Mouse (Mus musculus) liver, embryonic 12.5 days (tissue): Measurements from ENCODE around the gene Afp. TPM values are rescaled to one million over a fixed set of nuclear protein-coding genes. Genes with fewer than 3 reads are reported as not detected.

Source experiments
- ATAC-seq: fragments of 200-750 bp; cut with Nextera tagmentation; 2 replicates; pipeline ENCODE4 v1.8.0; 2017; ENCODE audit warnings: moderate number of reproducible peaks, mild to moderate bottlenecking, moderate library complexity
- H3K27ac ChIP-seq: fragments of 300-500 bp; sonication (generic); 2 replicates; pipeline ENCODE4 v1.5.1; 2016; ENCODE audit warnings: mild to moderate bottlenecking
- H3K27me3 ChIP-seq: fragments of 300-500 bp; sonication (generic); replicated peaks from 2 replicates; pipeline ENCODE4 v1.6.1; 2016; ENCODE audit warnings: mild to moderate bottlenecking, moderate library complexity
- H3K36me3 ChIP-seq: fragments of 300-500 bp; sonication (generic); 2 replicates; pipeline ENCODE4 v1.6.1; 2016; ENCODE audit warnings: mild to moderate bottlenecking, moderate library complexity
- H3K4me1 ChIP-seq: fragments of 300-500 bp; sonication (generic); 2 replicates; pipeline ENCODE4 v1.6.1; 2016
- H3K4me2 ChIP-seq: fragments of 300-500 bp; sonication (generic); 2 replicates; pipeline ENCODE4 v1.6.1; 2016; ENCODE audit warnings: mild to moderate bottlenecking, moderate library complexity
- H3K4me3 ChIP-seq: fragments of 300-500 bp; sonication (generic); 2 replicates; pipeline ENCODE4 v1.5.1; 2016; ENCODE audit warnings: mild to moderate bottlenecking, moderate library complexity
- H3K9ac ChIP-seq: fragments of 300-500 bp; sonication (generic); 2 replicates; pipeline ENCODE4 v1.6.1; 2016; ENCODE audit warnings: mild to moderate bottlenecking, moderate library complexity
- H3K9me3 ChIP-seq: fragments of 300-500 bp; sonication (generic); replicated peaks from 2 replicates; pipeline ENCODE4 v1.6.1; 2016; ENCODE audit warnings: mild to moderate bottlenecking, moderate library complexity
- WGBS: fragments of 180-500 bp; shearing (Covaris S2); methylation state at CpG from one replicate; pipeline ENCODE4 v1.1.7; 2016; ENCODE audit not compliant: insufficient replicate concordance; 5-methylcytosine and 5-hydroxymethylcytosine counted together
- polyA plus RNA-seq: library from polyadenylated mRNA; unstranded; fragments of >200 nt; fragmentation: Nextera tagmentation; extraction: Ambion mirVana; gene quantifications from 2 replicates; pipeline ENCODE4 v1.2.1, GENCODE M21; 2016

Afp gene
- polyA plus RNA-seq: 6,058 and 6,260 TPM in 2 replicates

DNA sequence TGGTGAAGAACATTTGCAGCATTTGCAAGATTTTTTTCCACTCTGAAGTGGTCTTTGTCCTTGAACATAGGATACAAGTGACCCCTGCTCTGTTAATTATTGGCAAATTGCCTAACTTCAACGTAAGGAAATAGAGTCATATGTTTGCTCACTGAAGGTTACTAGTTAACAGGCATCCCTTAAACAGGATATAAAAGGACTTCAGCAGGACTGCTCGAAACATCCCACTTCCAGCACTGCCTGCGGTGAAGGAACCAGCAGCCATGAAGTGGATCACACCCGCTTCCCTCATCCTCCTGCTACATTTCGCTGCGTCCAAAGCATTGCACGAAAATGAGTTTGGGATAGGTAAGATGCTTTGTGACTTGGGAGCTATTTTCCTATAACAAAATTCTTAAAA lies at the start of gene Afp:
Afp (plus strand) TSS at position 220 of the 400 bp plus-strand sequence.
- H3K4me3 ChIP-seq: peak within 1 kb of the TSS; percentile 32

DNA sequence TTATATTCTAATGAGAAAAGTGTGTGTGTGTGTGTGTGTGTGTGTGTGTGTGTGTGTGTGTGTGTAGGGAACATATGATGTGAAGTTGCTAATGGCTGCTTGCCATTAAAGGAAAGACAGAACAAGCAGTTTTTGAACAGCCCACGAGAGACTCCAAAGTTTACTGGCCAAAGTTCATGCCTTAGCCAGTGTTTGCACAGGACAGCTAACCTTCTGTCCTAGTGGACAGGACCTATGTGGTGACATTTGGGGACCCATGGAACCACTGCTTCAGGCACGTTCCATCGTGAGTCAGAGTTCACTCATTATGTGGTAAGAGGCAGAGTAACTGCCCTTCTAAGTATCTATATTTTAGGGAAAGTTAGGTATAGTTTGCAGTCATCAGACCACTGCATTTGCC lies 43.0 kb upstream of the Afp start:
- peak overlapping the region; percentile 64 for H3K27ac ChIP-seq
- H3K9me3 ChIP-seq: no peaks in the 10 kb centered on the region
- no peaks in the 10 kb centered on the region for H3K27me3 ChIP-seq
- no peaks in the 10 kb centered on the region for H3K36me3 ChIP-seq
- no peak overlapping the region for H3K9ac ChIP-seq
- WGBS: 69% methylated on average over 3 of the region's 3 CpGs
- ATAC-seq: peak; percentile 80
- no peak overlapping the region for H3K4me3 ChIP-seq
- no peaks in the 10 kb centered on the region for H3K4me1 ChIP-seq
- H3K4me2 ChIP-seq: no peak overlapping the region

More for the DNA sequence above, at the start of gene Afp:
- Histone ChIP-seq H3K4me1 (no peaks in the 10 kb centered on the region), H3K9me3 (no peaks in the 10 kb centered on the region), H3K36me3 (no peaks in the 10 kb centered on the region), H3K4me2 (peak within 1 kb of the TSS; percentile 7; the same call in 1 of the 2 replicates), H3K9ac (peak within 1 kb of the TSS; percentile 27; the same call in 1 of the 2 replicates), H3K27me3 (no peaks in the 10 kb centered on the region), H3K27ac (peak within 1 kb of the TSS; percentile 20)
- WGBS: 55% methylated on average over 7 of the region's 7 CpGs
- ATAC-seq: no peak

DNA sequence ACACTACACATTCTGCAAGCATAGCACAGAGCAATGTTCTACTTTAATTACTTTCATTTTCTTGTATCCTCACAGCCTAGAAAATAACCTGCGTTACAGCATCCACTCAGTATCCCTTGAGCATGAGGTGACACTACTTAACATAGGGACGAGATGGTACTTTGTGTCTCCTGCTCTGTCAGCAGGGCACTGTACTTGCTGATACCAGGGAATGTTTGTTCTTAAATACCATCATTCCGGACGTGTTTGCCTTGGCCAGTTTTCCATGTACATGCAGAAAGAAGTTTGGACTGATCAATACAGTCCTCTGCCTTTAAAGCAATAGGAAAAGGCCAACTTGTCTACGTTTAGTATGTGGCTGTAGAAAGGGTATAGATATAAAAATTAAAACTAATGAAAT lies 40.6 kb upstream of the Afp start:
- H3K4me3 ChIP-seq: no peak overlapping the region
- WGBS: 60% methylated on average over 5 of the region's 5 CpGs
- no peaks in the 10 kb centered on the region for H3K36me3 ChIP-seq
- no peak overlapping the region for H3K4me2 ChIP-seq
- H3K27ac ChIP-seq: 0 out of 2 replicates have a peak overlapping the region, but pooled peaks have one; percentile 40
- no peaks in the 10 kb centered on the region for H3K27me3 ChIP-seq
- no peaks in the 10 kb centered on the region for H3K4me1 ChIP-seq
- no peak overlapping the region for H3K9ac ChIP-seq
- no peaks in the 10 kb centered on the region for H3K9me3 ChIP-seq
- ATAC-seq: no peak

DNA sequence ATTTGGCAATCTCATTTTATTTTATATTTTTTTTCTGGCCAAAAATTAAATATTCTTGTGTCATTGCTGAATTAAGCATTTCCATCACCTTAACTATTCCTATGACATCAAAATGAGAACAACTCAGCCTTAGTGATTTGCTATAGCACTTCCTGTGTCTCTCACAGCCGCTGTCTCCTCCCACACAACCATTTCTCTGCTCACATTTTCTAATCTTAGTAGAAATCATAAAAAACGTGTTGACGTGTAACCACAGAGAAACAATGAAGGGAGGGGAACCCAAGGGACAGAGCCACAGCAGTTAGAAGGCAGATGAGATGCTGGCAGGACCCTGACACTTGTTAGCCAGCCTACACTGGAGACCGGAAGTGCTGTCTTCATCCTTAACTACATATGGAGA lies 37.8 kb upstream of the Afp start:
- no peak overlapping the region for H3K9ac ChIP-seq
- no peak overlapping the region for H3K4me3 ChIP-seq
- 43% methylated on average over 4 of the region's 4 CpGs for WGBS
- H3K36me3 ChIP-seq: no peaks in the 10 kb centered on the region
- ATAC-seq: no peak
- H3K4me1 ChIP-seq: no peaks in the 10 kb centered on the region
- no peaks in the 10 kb centered on the region for H3K9me3 ChIP-seq
- no peak overlapping the region for H3K4me2 ChIP-seq
- H3K27me3 ChIP-seq: no peaks in the 10 kb centered on the region
- no peak overlapping the region for H3K27ac ChIP-seq

DNA sequence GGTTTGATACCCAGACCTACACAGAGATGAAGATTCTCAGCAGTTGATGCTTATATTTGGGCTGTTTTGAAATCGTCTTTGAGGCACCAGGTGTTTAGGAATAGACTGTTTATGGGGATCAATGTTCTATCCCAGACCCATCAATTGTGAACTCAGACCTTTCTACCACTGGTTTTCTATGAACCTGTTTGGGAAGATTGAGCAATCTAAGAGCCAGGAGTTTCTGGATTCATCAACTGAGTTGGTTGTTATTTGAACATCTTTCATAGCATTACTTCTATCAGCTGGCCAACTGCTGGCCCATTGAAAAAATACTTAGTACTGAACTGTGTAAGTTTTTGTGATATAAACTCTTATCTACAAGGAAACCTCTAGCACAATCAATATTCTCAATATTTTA lies 33.3 kb upstream of the Afp start:
- no peak overlapping the region for H3K4me3 ChIP-seq
- no peak overlapping the region for H3K27ac ChIP-seq
- H3K4me2 ChIP-seq: no peak overlapping the region
- ATAC-seq: no peak
- H3K9me3 ChIP-seq: no peaks in the 10 kb centered on the region
- no peak overlapping the region for H3K9ac ChIP-seq
- 55% methylated on average over 1 of the region's 1 CpGs for WGBS
- H3K36me3 ChIP-seq: no peaks in the 10 kb centered on the region
- no peaks in the 10 kb centered on the region for H3K4me1 ChIP-seq
- H3K27me3 ChIP-seq: no peaks in the 10 kb centered on the region

DNA sequence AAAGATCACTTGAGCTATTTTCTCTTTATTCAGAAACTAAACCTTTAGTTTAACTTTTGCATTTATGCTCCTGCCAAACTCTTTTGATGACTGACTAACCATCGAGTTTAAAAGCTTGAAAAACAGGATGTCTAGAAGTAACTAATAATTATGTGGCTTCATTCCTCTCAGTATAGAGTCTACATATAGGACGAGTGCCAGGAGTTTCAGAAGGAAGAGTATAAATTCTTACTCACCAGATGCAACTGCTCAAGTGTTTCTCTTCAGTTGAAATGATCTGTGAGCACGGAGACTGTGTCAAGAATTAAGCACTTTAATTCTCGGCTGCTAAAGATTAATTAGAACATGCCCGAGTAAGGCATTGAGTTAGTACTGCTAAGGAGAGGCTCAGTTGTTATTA lies 31.8 kb upstream of the Afp start:
- Histone ChIP-seq H3K27me3 (no peaks in the 10 kb centered on the region), H3K27ac (no peak overlapping the region), H3K9me3 (no peaks in the 10 kb centered on the region), H3K4me2 (no peak overlapping the region), H3K4me3 (no peak overlapping the region), H3K4me1 (no peaks in the 10 kb centered on the region), H3K36me3 (no peaks in the 10 kb centered on the region), H3K9ac (no peak overlapping the region)
- no peak for ATAC-seq
- WGBS: 58% methylated on average over 5 of the region's 5 CpGs

DNA sequence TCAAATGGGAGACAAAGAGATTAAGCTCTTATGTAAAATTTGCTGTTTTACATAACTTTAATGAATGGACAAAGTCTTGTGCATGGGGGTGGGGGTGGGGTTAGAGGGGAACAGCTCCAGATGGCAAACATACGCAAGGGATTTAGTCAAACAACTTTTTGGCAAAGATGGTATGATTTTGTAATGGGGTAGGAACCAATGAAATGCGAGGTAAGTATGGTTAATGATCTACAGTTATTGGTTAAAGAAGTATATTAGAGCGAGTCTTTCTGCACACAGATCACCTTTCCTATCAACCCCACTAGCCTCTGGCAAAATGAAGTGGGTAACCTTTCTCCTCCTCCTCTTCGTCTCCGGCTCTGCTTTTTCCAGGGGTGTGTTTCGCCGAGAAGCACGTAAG lies 29.9 kb upstream of the Afp start, which contains the start of gene Alb:
Alb (plus strand) TSS at position 279 of the 400 bp plus-strand sequence.
- Histone ChIP-seq H3K9ac (no peak within 1 kb of the TSS), H3K4me1 (no peaks in the 10 kb centered on the region), H3K4me3 (peak within 1 kb of the TSS; percentile 32), H3K27me3 (no peaks in the 10 kb centered on the region), H3K27ac (0 out of 2 replicates have a peak within 1 kb of the TSS, but pooled peaks have one; percentile 62), H3K36me3 (no peaks in the 10 kb centered on the region), H3K9me3 (no peaks in the 10 kb centered on the region), H3K4me2 (peak within 1 kb of the TSS; percentile 6; the same call in 1 of the 2 replicates)
- 75% methylated on average over 8 of the region's 8 CpGs for WGBS
- 0 out of 2 replicates have a peak, but pooled peaks have one; percentile 56 for ATAC-seq

DNA sequence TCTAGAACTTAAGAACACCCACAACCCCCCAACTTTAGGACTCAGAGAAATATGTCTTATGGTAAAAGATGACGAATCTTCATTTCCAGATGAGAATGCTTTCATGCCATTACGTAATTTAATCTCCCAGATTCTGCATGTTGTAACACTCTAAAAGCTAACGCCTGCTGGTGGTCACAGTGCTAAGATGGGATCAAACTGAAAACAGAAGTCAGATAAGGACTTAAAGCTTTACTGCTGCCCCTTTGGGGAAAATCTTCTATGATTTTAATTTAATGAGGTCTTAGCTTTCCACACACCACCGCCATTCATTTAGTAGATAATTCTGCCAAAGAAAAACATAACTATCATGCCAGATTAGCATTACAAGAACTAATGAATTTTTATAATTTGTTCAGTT lies 23.7 kb upstream of the Afp start:
- no peaks in the 10 kb centered on the region for H3K27me3 ChIP-seq
- no peak overlapping the region for H3K27ac ChIP-seq
- H3K9me3 ChIP-seq: no peaks in the 10 kb centered on the region
- H3K4me3 ChIP-seq: no peak overlapping the region
- H3K4me2 ChIP-seq: no peak overlapping the region
- no peaks in the 10 kb centered on the region for H3K4me1 ChIP-seq
- H3K9ac ChIP-seq: no peak overlapping the region
- WGBS: 71% methylated on average over 4 of the region's 4 CpGs
- no peak for ATAC-seq
- no peaks in the 10 kb centered on the region for H3K36me3 ChIP-seq

DNA sequence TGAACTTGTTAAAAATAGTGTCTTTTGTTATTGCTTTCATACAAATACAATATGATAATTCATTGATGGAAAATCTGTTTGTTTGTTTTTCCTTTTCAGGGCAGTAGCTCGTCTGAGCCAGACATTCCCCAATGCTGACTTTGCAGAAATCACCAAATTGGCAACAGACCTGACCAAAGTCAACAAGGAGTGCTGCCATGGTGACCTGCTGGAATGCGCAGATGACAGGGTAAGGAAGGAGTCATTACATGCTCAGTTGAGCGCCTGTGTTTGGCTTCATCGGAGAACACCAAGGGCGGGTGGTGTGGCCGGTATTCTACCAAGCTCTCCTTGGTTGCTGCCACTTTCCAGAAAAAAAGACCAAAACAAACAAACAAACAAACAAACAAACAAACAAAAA lies 23.3 kb upstream of the Afp start:
- Histone ChIP-seq H3K27ac (no peak overlapping the region), H3K4me2 (no peak overlapping the region), H3K9ac (no peak overlapping the region), H3K4me3 (no peak overlapping the region), H3K9me3 (no peaks in the 10 kb centered on the region), H3K36me3 (no peaks in the 10 kb centered on the region), H3K4me1 (no peaks in the 10 kb centered on the region), H3K27me3 (no peaks in the 10 kb centered on the region)
- no peak for ATAC-seq
- 62% methylated on average over 6 of the region's 6 CpGs for WGBS

DNA sequence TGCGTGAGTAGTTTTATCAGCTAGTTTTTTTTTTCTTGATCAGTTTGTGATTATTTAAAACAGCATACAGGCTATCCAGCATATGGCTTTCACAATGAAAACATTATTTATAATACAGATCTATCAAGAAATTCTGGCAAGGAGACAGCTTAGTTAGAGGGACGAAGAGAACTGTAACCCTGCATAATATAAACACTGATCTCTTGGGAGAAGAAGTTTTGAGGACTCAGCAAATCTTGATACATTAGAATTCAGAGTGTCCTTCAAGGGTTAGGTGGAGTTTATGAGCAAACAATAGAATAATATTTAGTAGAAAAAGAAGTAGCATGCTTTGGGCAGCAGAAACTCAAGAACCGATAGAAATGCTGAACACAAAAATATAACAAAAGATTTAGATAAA lies 19.7 kb upstream of the Afp start:
- no peak overlapping the region for H3K27ac ChIP-seq
- no peaks in the 10 kb centered on the region for H3K27me3 ChIP-seq
- H3K4me2 ChIP-seq: no peak overlapping the region
- WGBS: 71% methylated on average over 3 of the region's 3 CpGs
- no peaks in the 10 kb centered on the region for H3K4me1 ChIP-seq
- no peaks in the 10 kb centered on the region for H3K36me3 ChIP-seq
- ATAC-seq: no peak
- H3K9me3 ChIP-seq: no peaks in the 10 kb centered on the region
- H3K9ac ChIP-seq: no peak overlapping the region
- no peak overlapping the region for H3K4me3 ChIP-seq

DNA sequence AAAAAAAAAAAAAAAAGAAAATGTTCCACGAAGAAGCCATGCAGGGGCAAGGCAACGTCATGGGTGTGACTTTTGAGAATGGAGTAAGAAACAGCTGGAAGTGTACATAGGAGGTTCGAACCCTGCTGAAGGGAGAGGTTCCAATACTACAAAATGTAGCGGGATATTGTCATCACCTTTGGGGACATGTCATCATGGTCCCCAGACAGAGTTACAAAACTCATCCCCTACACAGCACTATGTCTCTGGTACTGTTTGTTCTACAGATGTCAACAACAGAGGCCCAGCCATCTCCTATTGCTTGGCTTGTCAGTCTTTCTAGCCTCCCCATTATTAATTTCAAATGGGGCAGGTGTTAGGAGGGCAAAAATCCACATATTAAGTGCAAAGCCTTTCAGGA lies 16.6 kb upstream of the Afp start:
- Histone ChIP-seq H3K9ac (no peak overlapping the region), H3K36me3 (no peaks in the 10 kb centered on the region), H3K4me2 (no peak overlapping the region), H3K4me1 (no peaks in the 10 kb centered on the region), H3K4me3 (no peak overlapping the region), H3K9me3 (no peaks in the 10 kb centered on the region), H3K27ac (no peak overlapping the region), H3K27me3 (no peaks in the 10 kb centered on the region)
- 0 out of 2 replicates have a peak, but pooled peaks have one; percentile 9 for ATAC-seq
- 66% methylated on average over 3 of the region's 4 CpGs for WGBS

DNA sequence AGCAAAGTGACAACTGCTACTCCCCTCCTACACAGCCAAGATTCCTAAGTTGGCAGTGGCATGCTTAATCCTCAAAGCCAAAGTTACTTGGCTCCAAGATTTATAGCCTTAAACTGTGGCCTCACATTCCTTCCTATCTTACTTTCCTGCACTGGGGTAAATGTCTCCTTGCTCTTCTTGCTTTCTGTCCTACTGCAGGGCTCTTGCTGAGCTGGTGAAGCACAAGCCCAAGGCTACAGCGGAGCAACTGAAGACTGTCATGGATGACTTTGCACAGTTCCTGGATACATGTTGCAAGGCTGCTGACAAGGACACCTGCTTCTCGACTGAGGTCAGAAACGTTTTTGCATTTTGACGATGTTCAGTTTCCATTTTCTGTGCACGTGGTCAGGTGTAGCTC lies 16.2 kb upstream of the Afp start:
- Histone ChIP-seq H3K36me3 (no peaks in the 10 kb centered on the region), H3K27ac (no peak overlapping the region), H3K9ac (no peak overlapping the region), H3K9me3 (no peaks in the 10 kb centered on the region), H3K4me1 (no peaks in the 10 kb centered on the region), H3K27me3 (no peaks in the 10 kb centered on the region), H3K4me2 (no peak overlapping the region), H3K4me3 (no peak overlapping the region)
- ATAC-seq: no peak
- 71% methylated on average over 5 of the region's 5 CpGs for WGBS

DNA sequence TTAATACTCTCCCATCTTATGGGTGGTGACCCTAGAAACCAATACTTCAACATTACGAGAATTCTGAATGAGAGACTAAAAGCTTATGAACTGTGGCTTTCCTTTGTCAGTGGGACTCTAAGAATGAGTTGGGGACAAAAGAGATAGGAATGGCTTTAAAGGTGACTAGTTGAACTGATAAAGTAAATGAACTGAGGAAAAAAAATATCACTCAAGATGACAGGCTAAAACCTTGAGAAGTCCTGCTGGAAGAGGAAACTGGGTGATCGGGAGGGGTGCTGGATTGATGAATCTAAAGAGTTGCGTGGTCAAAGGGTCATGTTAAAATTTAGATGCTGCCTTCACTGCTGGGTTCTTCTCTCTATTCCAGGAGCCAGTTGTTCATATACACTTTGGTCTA lies 13.8 kb upstream of the Afp start:
- no peaks in the 10 kb centered on the region for H3K9me3 ChIP-seq
- no peak overlapping the region for H3K27ac ChIP-seq
- H3K36me3 ChIP-seq: no peaks in the 10 kb centered on the region
- H3K4me3 ChIP-seq: no peak overlapping the region
- no peak for ATAC-seq
- H3K9ac ChIP-seq: no peak overlapping the region
- H3K4me2 ChIP-seq: no peak overlapping the region
- H3K4me1 ChIP-seq: no peaks in the 10 kb centered on the region
- H3K27me3 ChIP-seq: no peaks in the 10 kb centered on the region
- 72% methylated on average over 3 of the region's 3 CpGs for WGBS
